Comparison of ENCODE assay signal across 10 mouse cellular contexts in genomic region chr4:122871989-122872388, GRCm38 (mm10). TPM values are rescaled to one million over a fixed set of nuclear protein-coding genes. Genes with fewer than 3 reads are reported as not detected.
A peak's percentile ranks its signal among the peaks of the same experiment; 100 is the strongest.
DNase-seq lines count a peak whose midpoint lies in the region; ATAC-seq and TF ChIP-seq lines count a peak whose summit lies in the region.
"Had no signal": no experiment of that assay in that cellular context is flagged by ENCODE, and none has a peak within 500 bp of the region (broad histone marks: within the 10 kb centered on the region; RNA-seq: fewer than 3 reads in every experiment).

No protein-coding gene starts in this region.

- H3K27me3 ChIP-seq in spleen, adult 2 months (ENCODE audit: control insufficient read depth, insufficient read depth, low read length), result no peaks in the 10 kb centered on the region
- no peaks in the 10 kb centered on the region for H3K27me3 ChIP-seq in MEL (ENCODE audit: control insufficient read depth in 1 of 2, insufficient read depth in 2 of 2, low read length in 2 of 2)
- H3K27me3 ChIP-seq in liver, embryonic 14.5 days (ENCODE audit: control insufficient read depth, insufficient read depth, low read length), result no peaks in the 10 kb centered on the region
- H3K27me3 ChIP-seq in splenic B cell, adult 2 months (ENCODE audit: control insufficient read depth, insufficient read depth, low read length, poor library complexity, severe bottlenecking), result no peaks in the 10 kb centered on the region
- H3K27me3 ChIP-seq: hindbrain, embryonic 13.5 days had no signal

- H3K27ac ChIP-seq in spleen, adult 2 months (ENCODE audit: insufficient read depth, low read length), result peak overlapping the region; percentile 60
- H3K27ac ChIP-seq in MEL (ENCODE audit: control insufficient read depth, low read depth, low read length), result peak overlapping the region; percentile 87
- H3K27ac ChIP-seq in liver, embryonic 14.5 days, result no peak overlapping the region
- H3K27ac ChIP-seq: hindbrain, embryonic 13.5 days; limb, embryonic 10.5 days had no signal

- ATAC-seq in liver, embryonic 14.5 days (ENCODE audit: insufficient read depth), result no peak

- peak; percentile 61 to 80; a peak in 3 of 4 replicates for TF ChIP-seq EP300 in MEL (IDR thresholded peaks at IDR 0.05; ENCODE audit: low read depth in 1 of 2, low read length in 2 of 2)
- no peak for TF ChIP-seq EP300 in liver, embryonic 14.5 days (IDR thresholded peaks at IDR 0.05; ENCODE audit: low read depth)

- no peak overlapping the region for H3K4me3 ChIP-seq in spleen, adult 2 months (ENCODE audit: extremely low read depth, insufficient read depth, insufficient read length)
- H3K4me3 ChIP-seq in MEL (ENCODE audit: control insufficient read depth in 1 of 2, insufficient read depth in 1 of 2, low read depth in 2 of 2, low read length in 2 of 2), result no peak overlapping the region
- no peak overlapping the region for H3K4me3 ChIP-seq in liver, embryonic 14.5 days (ENCODE audit: insufficient read depth in 1 of 2, low read depth in 2 of 2, low read length in 2 of 2)
- H3K4me3 ChIP-seq: hindbrain, embryonic 13.5 days; limb, embryonic 10.5 days had no signal

- no peak for TF ChIP-seq CTCF in spleen, adult 2 months (IDR thresholded peaks at IDR 0.05; ENCODE audit: extremely low read depth, insufficient read depth, insufficient read length, insufficient replicate concordance)
- no peak for TF ChIP-seq CTCF in MEL (IDR thresholded peaks at IDR 0.05 in 2 of 3, conservative IDR thresholded peaks at IDR 0.05 in 1 of 3; ENCODE audit: control insufficient read depth in 1 of 3, insufficient read depth in 1 of 3, low read depth in 2 of 3, low read length in 3 of 3, poor library complexity in 1 of 3, severe bottlenecking in 1 of 3)
- no peak for TF ChIP-seq CTCF in liver, embryonic 14.5 days (IDR thresholded peaks at IDR 0.05; ENCODE audit: low read depth)

- H3K4me2 ChIP-seq in liver, embryonic 14.5 days (ENCODE audit: low read depth), result peak overlapping the region; percentile 28; the same call in 1 of the 2 replicates
- H3K4me2 ChIP-seq: heart, embryonic 11.5 days; hindbrain, embryonic 13.5 days had no signal

- no peak for TF ChIP-seq RAD21 in MEL (IDR thresholded peaks at IDR 0.05; ENCODE audit: low read depth, low read length)

- H3K9me3 ChIP-seq in MEL (replicated peaks; ENCODE audit: insufficient read depth, low read length), result no peaks in the 10 kb centered on the region
- no peaks in the 10 kb centered on the region for H3K9me3 ChIP-seq in liver, embryonic 14.5 days (ENCODE audit: control insufficient read depth, low read length)
- H3K9me3 ChIP-seq: hindbrain, embryonic 13.5 days; limb, embryonic 10.5 days had no signal

- peaks cover 37% of the 10 kb centered on the region for H3K36me3 ChIP-seq in spleen, adult 2 months (ENCODE audit: control insufficient read depth, insufficient read depth, low read length)
- peaks cover 11 to 49% of the 10 kb centered on the region in 2 experiments for H3K36me3 ChIP-seq in MEL (ENCODE audit: control insufficient read depth in 1 of 2, insufficient read depth in 2 of 2, low read length in 2 of 2)
- peaks cover 27% of the 10 kb centered on the region for H3K36me3 ChIP-seq in liver, embryonic 14.5 days (replicated peaks; ENCODE audit: control insufficient read depth, insufficient read depth, low read depth)
- H3K36me3 ChIP-seq in splenic B cell, adult 2 months (ENCODE audit: control insufficient read depth, insufficient read depth, low read length, poor library complexity, severe bottlenecking), result peaks cover 5% of the 10 kb centered on the region

- DNase-seq in spleen, adult 2 months (ENCODE audit: low read depth in 1 of 2, low spot score in 2 of 2), result no peak
- no peak for DNase-seq in spleen, postnatal 4 days (ENCODE audit: low spot score in 2 of 2)
- peak; percentile 72 for DNase-seq in MEL (ENCODE audit: low read depth, low spot score)
- no peak for DNase-seq in liver, embryonic 14.5 days (ENCODE audit: low read depth in 3 of 3, low spot score in 3 of 3)
- peak; percentile 66 for DNase-seq in splenic B cell, adult 2 months (ENCODE audit: low read depth, low spot score)
- no peak for DNase-seq in heart, postnatal 10 days
- DNase-seq in kidney, postnatal 4 days, result no peak

- H3K4me1 ChIP-seq in spleen, adult 2 months (ENCODE audit: control insufficient read depth, insufficient read depth, insufficient read length), result peaks cover 27% of the 10 kb centered on the region
- H3K4me1 ChIP-seq in MEL (ENCODE audit: control insufficient read depth in 1 of 2, insufficient read depth in 2 of 2, low read length in 2 of 2), result peaks cover 17 to 23% of the 10 kb centered on the region in 2 experiments
- peaks cover 19 to 20% of the 10 kb centered on the region in 2 experiments for H3K4me1 ChIP-seq in liver, embryonic 14.5 days (replicated peaks; ENCODE audit: control insufficient read depth in 2 of 2, insufficient read depth in 2 of 2, low read length in 1 of 2)
- H3K4me1 ChIP-seq: hindbrain, embryonic 13.5 days; limb, embryonic 10.5 days had no signal

- no peak for TF ChIP-seq POLR2A in spleen, adult 2 months (IDR thresholded peaks at IDR 0.05; ENCODE audit: low read depth, low read length)
- no peak for TF ChIP-seq POLR2A in MEL (IDR thresholded peaks at IDR 0.05; ENCODE audit: control insufficient read depth in 1 of 2, insufficient read depth in 1 of 2, low read depth in 1 of 2, low read length in 2 of 2, poor library complexity in 1 of 2)

- no peak overlapping the region for H3K9ac ChIP-seq in MEL (ENCODE audit: control insufficient read depth, low read depth, low read length, poor library complexity, severe bottlenecking)
- H3K9ac ChIP-seq in liver, embryonic 14.5 days (replicated peaks), result no peak overlapping the region
- H3K9ac ChIP-seq: hindbrain, embryonic 13.5 days had no signal

- intact Hi-C loops in heart, postnatal 10 days (cut with DNase I), result loop anchor here (5.0 kb wide), 1 partner anchor 65 kb away; no protein-coding TSS in a partner anchor

- peaks cover 9% of the 10 kb centered on the region for H3K79me2 ChIP-seq in MEL (ENCODE audit: control insufficient read depth, insufficient read depth, low read length, poor library complexity)

- WGBS in spleen, adult 2 months, result 8% methylated on average over 2 of the region's 2 CpGs
- 18% methylated on average over 2 of the region's 2 CpGs for WGBS in liver, embryonic 14.5 days (ENCODE audit: insufficient replicate concordance)

TF ChIP-seq in MEL, 35 proteins besides CTCF, POLR2A, EP300 and RAD21 (continues in another document):
- TF ChIP-seq CHD2 (IDR thresholded peaks at IDR 0.05; ENCODE audit: low read length) (no peak), ZMIZ1 (IDR thresholded peaks at IDR 0.05; ENCODE audit: low read depth, low read length) (no peak), KAT2A (conservative IDR thresholded peaks at IDR 0.05; ENCODE audit: low read depth, low read length) (no peak), ZNF384 (IDR thresholded peaks at IDR 0.05; ENCODE audit: low read depth, low read length) (no peak), GATA1 (IDR thresholded peaks at IDR 0.05; ENCODE audit: low read depth, low read length) (peak; percentile 81), E2F4 (IDR thresholded peaks at IDR 0.05; ENCODE audit: borderline replicate concordance, low read depth, low read length) (no peak), ETS1 (IDR thresholded peaks at IDR 0.05; ENCODE audit: low read depth, low read length) (peak; percentile 82), SMC3 (IDR thresholded peaks at IDR 0.05; ENCODE audit: low read depth, low read length) (no peak), MXI1 (IDR thresholded peaks at IDR 0.05; ENCODE audit: low read depth, low read length) (no peak; the same call in 1 of the 2 replicates), MYC (IDR thresholded peaks at IDR 0.05; ENCODE audit: low read depth, low read length) (no peak), UBTF (IDR thresholded peaks at IDR 0.05; ENCODE audit: borderline replicate concordance, insufficient read depth, low read depth, low read length) (no peak), SIN3A (IDR thresholded peaks at IDR 0.05; ENCODE audit: low read length) (peak; percentile 56; the same call in 1 of the 2 replicates), GABPA (IDR thresholded peaks at IDR 0.05; ENCODE audit: low read depth, low read length) (no peak), JUND (IDR thresholded peaks at IDR 0.05; ENCODE audit: low read depth, low read length) (no peak), HCFC1 (IDR thresholded peaks at IDR 0.05; ENCODE audit: low read depth, low read length) (0 out of 2 replicates have a peak, but pooled peaks have one; percentile 17), POLR2AphosphoS2 (IDR thresholded peaks at IDR 0.05; ENCODE audit: low read length) (no peak), ZC3H11A (IDR thresholded peaks at IDR 0.05; ENCODE audit: low read depth, low read length) (no peak), USF2 (IDR thresholded peaks at IDR 0.05; ENCODE audit: borderline replicate concordance in 1 of 2, insufficient read depth in 1 of 2, low read depth in 1 of 2, low read length in 2 of 2) (no peak), RCOR1 (IDR thresholded peaks at IDR 0.05; ENCODE audit: low read depth, low read length) (no peak), MAFK (IDR thresholded peaks at IDR 0.05; ENCODE audit: borderline replicate concordance, low read depth, low read length) (no peak), TAL1 (IDR thresholded peaks at IDR 0.05; ENCODE audit: low read length) (peak; percentile 37; the same call in 1 of the 2 replicates), TCF12 (IDR thresholded peaks at IDR 0.05; ENCODE audit: low read depth, low read length) (no peak), CHD1 (IDR thresholded peaks at IDR 0.05; ENCODE audit: low read depth, low read length) (no peak), BHLHE40 (IDR thresholded peaks at IDR 0.05; ENCODE audit: borderline replicate concordance, low read depth, low read length) (no peak)

RNA-seq across cellular contexts. Expression of gene Cap1, which starts 13.9 kb away (rescaled TPM):
- 108 and 116 TPM in 2 replicates for polyA plus RNA-seq in spleen, adult 2 months (2012; rRNA removed)
- total RNA-seq in MEL (2012; rRNA removed), result 68.3 and 82.3 TPM in 2 replicates
- polyA plus RNA-seq in MEL (2012; ENCODE audit: insufficient read depth in 1 of 2, insufficient read length in 2 of 2, low read depth in 1 of 2, low replicate concordance in 2 of 2, missing spikeins in 1 of 2), result 100 to 1,000 TPM in 1 of 2 experiments, not detected in 1; 134 TPM
- polyA plus RNA-seq in liver, embryonic 14.5 days (2012; rRNA removed), result 24.2 and 28.3 TPM in 2 replicates
- 26.8 and 27.3 TPM in 2 replicates for polyA plus RNA-seq in liver, embryonic 14.5 days (2014; fragmentation: Nextera tagmentation; extraction: Ambion mirVana)
- 10 to 100 TPM; 84.6 to 89.1 TPM for total RNA-seq in heart, postnatal 10 days (2021)

RNA-seq across cellular contexts. Expression of gene Ppt1, which starts 35.9 kb away (rescaled TPM):
- polyA plus RNA-seq in spleen, adult 2 months (2012; rRNA removed), result 31.6 and 44.3 TPM in 2 replicates
- total RNA-seq in MEL (2012; rRNA removed), result 12.5 and 13.1 TPM in 2 replicates
- 10 to 100 TPM in 1 of 2 experiments, not detected in 1; 19.9 TPM for polyA plus RNA-seq in MEL (2012; ENCODE audit: insufficient read depth in 1 of 2, insufficient read length in 2 of 2, low read depth in 1 of 2, low replicate concordance in 2 of 2, missing spikeins in 1 of 2)
- 6.9 and 10.4 TPM in 2 replicates for polyA plus RNA-seq in liver, embryonic 14.5 days (2012; rRNA removed)
- 17.6 and 17.9 TPM in 2 replicates for polyA plus RNA-seq in liver, embryonic 14.5 days (2014; fragmentation: Nextera tagmentation; extraction: Ambion mirVana)
- total RNA-seq in heart, postnatal 10 days (2021), result 10 to 100 TPM; 40.1 to 46.6 TPM

Comparison
In these comparisons a context has a peak if more than half of its experiments do, and no peak if none do; other contexts are left out.
1. DNase-seq: peak in MEL (single experiment) and splenic B cell, adult 2 months (single experiment); none in spleen, adult 2 months (0 of 2), spleen, postnatal 4 days (0 of 2), liver, embryonic 14.5 days (0 of 3), heart, postnatal 10 days (0 of 2) and kidney, postnatal 4 days (0 of 2).